Mouse (Mus musculus): ENCODE measurements around the gene Cav3. TPM values are rescaled to one million over a fixed set of nuclear protein-coding genes. Genes with fewer than 3 reads are reported as not detected.

Cav3 gene
- total and polyA plus RNA-seq, 2 experiments from 2014 or later: 0.13 TPM; not detected in 1

- WGBS: 80% methylated on average over 6 of the region's 6 CpGs
- no peak for DNase-seq
- Histone ChIP-seq H3K9ac (no peak overlapping the region), H3K27me3 (ENCODE audit: insufficient read depth, low read length) (no peaks in the 10 kb centered on the region), H3K4me3 (ENCODE audit: low read depth, low read length) (no peak overlapping the region), H3K9me3 (ENCODE audit: low read length) (no peaks in the 10 kb centered on the region), H3K27ac (ENCODE audit: low read depth, low read length) (no peak overlapping the region), H3K36me3 (ENCODE audit: insufficient read depth) (no peaks in the 10 kb centered on the region), H3K4me1 (ENCODE audit: insufficient read depth) (no peaks in the 10 kb centered on the region), H3K4me2 (ENCODE audit: low read depth) (no peak overlapping the region)
- ATAC-seq: no peak
- no peak for TF ChIP-seq CTCF (IDR thresholded peaks at IDR 0.05; ENCODE audit: low read depth)
These were observed 4.0 kb downstream of the Cav3 start for GRCm38 (mm10) chr6:112463331-112463730.

- Histone ChIP-seq H3K27ac (ENCODE audit: low read depth, low read length) (no peak overlapping the region), H3K4me3 (ENCODE audit: low read depth, low read length) (no peak overlapping the region), H3K27me3 (ENCODE audit: insufficient read depth, low read length) (no peaks in the 10 kb centered on the region), H3K36me3 (ENCODE audit: insufficient read depth) (no peaks in the 10 kb centered on the region), H3K4me2 (ENCODE audit: low read depth) (no peak overlapping the region), H3K9ac (no peak overlapping the region), H3K9me3 (ENCODE audit: low read length) (peaks cover 3% of the 10 kb centered on the region; the same call in 1 of the 2 replicates), H3K4me1 (ENCODE audit: insufficient read depth) (no peaks in the 10 kb centered on the region)
- DNase-seq (no peak), ATAC-seq (no peak)
- WGBS: 75% methylated on average over 3 of the region's 3 CpGs
- TF ChIP-seq CTCF (IDR thresholded peaks at IDR 0.05; ENCODE audit: low read depth): no peak
These were observed 6.1 kb downstream of the Cav3 start for GRCm38 (mm10) chr6:112465441-112465840.

- peaks cover 3% of the 10 kb centered on the region; the same call in 1 of the 2 replicates for H3K9me3 ChIP-seq (ENCODE audit: low read length)
- no peak overlapping the region for H3K9ac ChIP-seq
- DNase-seq (no peak), ATAC-seq (no peak)
- H3K4me1 ChIP-seq (ENCODE audit: insufficient read depth): no peaks in the 10 kb centered on the region
- no peak overlapping the region for H3K4me2 ChIP-seq (ENCODE audit: low read depth)
- no peak for TF ChIP-seq CTCF (IDR thresholded peaks at IDR 0.05; ENCODE audit: low read depth)
- no peaks in the 10 kb centered on the region for H3K27me3 ChIP-seq (ENCODE audit: insufficient read depth, low read length)
- H3K27ac ChIP-seq (ENCODE audit: low read depth, low read length): no peak overlapping the region
- no peak overlapping the region for H3K4me3 ChIP-seq (ENCODE audit: low read depth, low read length)
- no peaks in the 10 kb centered on the region for H3K36me3 ChIP-seq (ENCODE audit: insufficient read depth)
These were observed 6.7 kb downstream of the Cav3 start for GRCm38 (mm10) chr6:112466001-112466400.

- no peaks in the 10 kb centered on the region for H3K36me3 ChIP-seq (ENCODE audit: insufficient read depth)
- no peak overlapping the region for H3K4me3 ChIP-seq (ENCODE audit: low read depth, low read length)
- no peak overlapping the region for H3K9ac ChIP-seq
- ATAC-seq (no peak), DNase-seq (no peak)
- H3K27ac ChIP-seq (ENCODE audit: low read depth, low read length): no peak overlapping the region
- H3K4me2 ChIP-seq (ENCODE audit: low read depth): no peak overlapping the region
- 94% methylated on average over 4 of the region's 4 CpGs for WGBS
- H3K4me1 ChIP-seq (ENCODE audit: insufficient read depth): no peaks in the 10 kb centered on the region
- no peak for TF ChIP-seq CTCF (IDR thresholded peaks at IDR 0.05; ENCODE audit: low read depth)
- H3K27me3 ChIP-seq (ENCODE audit: insufficient read depth, low read length): no peaks in the 10 kb centered on the region
- peaks cover 3% of the 10 kb centered on the region; the same call in 1 of the 2 replicates for H3K9me3 ChIP-seq (ENCODE audit: low read length)
These were observed 12.3 kb downstream of the Cav3 start for GRCm38 (mm10) chr6:112471644-112472043.

- 54% methylated on average over 13 of the region's 13 CpGs for WGBS
- H3K27me3 ChIP-seq (ENCODE audit: insufficient read depth, low read length): no peaks in the 10 kb centered on the region
- no peak overlapping the region for H3K9ac ChIP-seq
- H3K27ac ChIP-seq (ENCODE audit: low read depth, low read length): no peak overlapping the region
- DNase-seq: no peak
- TF ChIP-seq CTCF (IDR thresholded peaks at IDR 0.05; ENCODE audit: low read depth): no peak
- ATAC-seq: no peak
- H3K9me3 ChIP-seq (ENCODE audit: low read length): no peaks in the 10 kb centered on the region
- H3K36me3 ChIP-seq (ENCODE audit: insufficient read depth): no peaks in the 10 kb centered on the region
- H3K4me1 ChIP-seq (ENCODE audit: insufficient read depth): no peaks in the 10 kb centered on the region
- no peak overlapping the region for H3K4me3 ChIP-seq (ENCODE audit: low read depth, low read length)
- no peak overlapping the region for H3K4me2 ChIP-seq (ENCODE audit: low read depth)
These were observed 20.6 kb downstream of the Cav3 start for GRCm38 (mm10) chr6:112479861-112480260.

- peaks cover 15% of the 10 kb centered on the region; the same call in 1 of the 2 replicates for H3K27me3 ChIP-seq (ENCODE audit: insufficient read depth, low read length)
- H3K9me3 ChIP-seq (ENCODE audit: low read length): no peaks in the 10 kb centered on the region
- ATAC-seq (no peak), DNase-seq (peak; percentile 16)
- no peak overlapping the region for H3K9ac ChIP-seq
- TF ChIP-seq CTCF (IDR thresholded peaks at IDR 0.05; ENCODE audit: low read depth): peak; percentile 66
- H3K4me1 ChIP-seq (ENCODE audit: insufficient read depth): no peaks in the 10 kb centered on the region
- no peak overlapping the region for H3K4me3 ChIP-seq (ENCODE audit: low read depth, low read length)
- H3K27ac ChIP-seq (ENCODE audit: low read depth, low read length): no peak overlapping the region
- H3K36me3 ChIP-seq (ENCODE audit: insufficient read depth): no peaks in the 10 kb centered on the region
- 8% methylated on average over 4 of the region's 4 CpGs for WGBS
- no peak overlapping the region for H3K4me2 ChIP-seq (ENCODE audit: low read depth)
These were observed 25.0 kb downstream of the Cav3 start for GRCm38 (mm10) chr6:112484316-112484715.

- Histone ChIP-seq H3K27ac (ENCODE audit: low read depth, low read length) (no peak overlapping the region), H3K4me2 (ENCODE audit: low read depth) (no peak overlapping the region), H3K36me3 (ENCODE audit: insufficient read depth) (no peaks in the 10 kb centered on the region), H3K4me1 (ENCODE audit: insufficient read depth) (0 out of 2 replicates have a peak, but pooled peaks cover 4% of the 10 kb centered on the region), H3K27me3 (ENCODE audit: insufficient read depth, low read length) (peaks cover 24% of the 10 kb centered on the region), H3K9ac (no peak overlapping the region), H3K9me3 (ENCODE audit: low read length) (no peaks in the 10 kb centered on the region), H3K4me3 (ENCODE audit: low read depth, low read length) (no peak overlapping the region)
- no peak for DNase-seq
- ATAC-seq: no peak
- TF ChIP-seq CTCF (IDR thresholded peaks at IDR 0.05; ENCODE audit: low read depth): no peak
- 91% methylated on average over 5 of the region's 5 CpGs for WGBS
These were observed 28.7 kb downstream of the Cav3 start for GRCm38 (mm10) chr6:112487993-112488392.

Measured in forebrain, postnatal 0 days (tissue).